Mouse (Mus musculus): ENCODE results near the gene Furin.
A peak's percentile ranks its signal among the peaks of the same experiment; 100 is the strongest.
"Not testable (repeated sequence)": the region's sequence is repeated elsewhere in the genome, so short reads cannot be mapped to it uniquely, and the experiment has no call there.

Furin gene

GRCm38 (mm10) chr7:80401041-80401859 lies 4.0 kb downstream of the Furin start:
- no peak for DNase-seq (ENCODE audit: low spot score in 2 of 2)

DNA sequence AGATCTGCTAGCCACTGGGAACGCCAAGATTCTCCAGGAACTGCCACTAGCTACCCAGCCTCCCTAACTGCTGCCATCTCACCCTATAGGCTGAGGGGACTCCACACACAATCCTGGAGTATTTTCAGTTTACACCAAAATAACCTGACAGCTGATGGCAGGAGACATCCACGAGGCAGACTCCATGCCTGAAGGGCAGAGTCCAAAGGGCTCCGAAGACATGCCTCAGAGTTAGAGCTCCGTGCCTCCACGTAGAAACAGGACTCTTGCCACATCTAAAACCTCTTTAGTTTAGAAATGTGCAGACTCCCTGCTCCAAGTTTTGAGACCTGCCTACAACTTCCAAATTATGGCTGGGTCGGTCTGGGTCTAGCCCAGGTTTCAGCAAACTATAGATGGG lies 4.7 kb downstream of the Furin start:
- DNase-seq (ENCODE audit: low spot score in 2 of 2) = no peak

DNA sequence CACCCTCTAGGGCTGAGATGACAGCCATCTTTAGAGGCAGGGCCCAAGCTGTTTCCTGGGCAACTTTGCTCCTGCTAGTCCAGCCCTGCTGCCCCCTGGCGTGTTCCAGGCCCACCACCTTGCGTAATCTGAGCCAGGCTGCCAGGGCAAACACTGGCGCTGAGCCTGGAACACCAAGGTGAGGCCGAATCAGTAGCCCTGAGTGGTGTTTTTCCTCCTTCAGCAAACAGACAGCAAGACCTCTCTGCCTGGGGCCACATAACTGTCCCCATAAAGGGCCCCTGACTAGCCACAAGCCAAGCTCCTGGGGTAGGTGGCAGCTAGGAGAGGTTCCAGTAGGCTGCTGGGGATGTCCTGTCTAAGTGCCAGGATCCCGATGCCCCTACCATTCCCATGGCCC lies 5.1 kb downstream of the Furin start:
- no peak for DNase-seq (ENCODE audit: low spot score in 2 of 2)

- no peak for DNase-seq (ENCODE audit: low spot score in 2 of 2)
These were observed 6.4 kb downstream of the Furin start for GRCm38 (mm10) chr7:80398654-80399444.

GRCm38 (mm10) chr7:80397986-80398385 lies 7.2 kb downstream of the Furin start:
- no peak for DNase-seq (ENCODE audit: low spot score in 2 of 2)

- DNase-seq (ENCODE audit: low spot score in 2 of 2) = not testable (repeated sequence)
These were observed 8.8 kb downstream of the Furin start for GRCm38 (mm10) chr7:80396427-80396826.

DNA sequence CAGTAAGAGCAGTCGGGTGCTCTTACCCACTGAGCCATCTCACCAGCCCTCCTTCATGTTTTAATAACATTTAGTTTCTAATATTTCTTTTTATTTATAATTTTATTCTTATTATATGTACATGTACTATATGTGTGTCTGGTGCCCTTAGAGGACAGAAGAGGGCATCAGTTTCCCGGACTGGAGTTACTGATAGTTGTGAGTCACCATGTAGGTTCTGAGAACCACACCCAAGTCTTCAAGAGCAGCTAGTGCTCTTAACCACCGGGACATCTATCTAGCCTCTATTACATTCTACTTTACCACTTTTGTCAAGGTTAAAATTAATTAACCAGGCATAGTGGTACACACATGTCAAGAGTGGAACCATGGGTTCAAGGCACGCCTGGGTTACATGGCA lies 10.6 kb downstream of the Furin start:
- no peak for DNase-seq (ENCODE audit: low spot score in 2 of 2)

- no peak for DNase-seq (ENCODE audit: low spot score in 2 of 2)
These were observed 13.1 kb downstream of the Furin start for GRCm38 (mm10) chr7:80392119-80392518.

DNA sequence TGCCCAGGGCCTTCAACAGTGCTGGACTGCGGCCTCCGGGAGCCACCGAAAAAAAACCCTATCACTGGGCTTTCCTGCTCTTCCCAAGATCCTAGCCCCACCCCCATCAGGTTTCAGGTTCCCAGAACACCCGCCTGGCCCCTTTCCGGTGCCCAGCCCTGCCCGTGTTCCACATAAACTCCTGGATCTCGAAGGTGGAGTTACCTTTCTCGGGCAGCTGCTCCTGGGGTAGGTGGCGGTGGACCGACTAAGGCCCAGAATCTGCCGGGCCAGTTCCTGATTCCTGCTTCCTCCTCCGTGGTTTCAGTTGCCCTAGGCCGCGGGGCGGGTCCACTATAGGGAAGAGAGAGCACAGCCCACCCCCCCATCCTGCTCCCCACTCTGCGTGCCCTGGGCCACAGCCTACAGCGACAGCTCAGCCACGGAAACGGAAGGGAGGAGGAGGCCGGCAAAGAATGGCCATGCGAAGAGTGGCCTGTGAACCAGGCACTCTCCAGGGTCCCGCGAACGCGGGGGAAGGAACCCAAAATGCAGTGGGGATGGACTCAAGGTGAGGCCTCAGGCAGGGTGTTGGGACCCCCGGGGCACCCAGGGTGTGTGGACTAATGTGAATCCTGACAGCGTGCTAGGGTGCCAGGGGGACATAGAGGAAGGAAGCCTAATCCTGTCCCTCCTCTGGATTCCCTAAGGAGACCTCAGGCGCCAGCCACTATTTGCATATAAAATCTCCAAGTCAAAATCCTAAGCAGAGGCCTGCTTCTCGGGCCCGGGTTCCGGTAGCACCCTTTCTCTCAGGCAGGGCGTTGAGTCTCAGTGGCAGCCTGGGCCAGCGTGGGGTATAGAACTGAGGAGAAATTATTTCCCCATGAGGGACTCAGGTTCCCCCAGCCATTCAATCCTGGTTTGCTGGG lies 17.3 kb downstream of the Furin start, which contains the start of gene Fes:
Gene Fes (minus strand): TSS at position 314 of the 911 bp plus-strand sequence.
- peak in 1 of 2 experiments; percentile 56 for DNase-seq (ENCODE audit: low spot score in 2 of 2)

DNA sequence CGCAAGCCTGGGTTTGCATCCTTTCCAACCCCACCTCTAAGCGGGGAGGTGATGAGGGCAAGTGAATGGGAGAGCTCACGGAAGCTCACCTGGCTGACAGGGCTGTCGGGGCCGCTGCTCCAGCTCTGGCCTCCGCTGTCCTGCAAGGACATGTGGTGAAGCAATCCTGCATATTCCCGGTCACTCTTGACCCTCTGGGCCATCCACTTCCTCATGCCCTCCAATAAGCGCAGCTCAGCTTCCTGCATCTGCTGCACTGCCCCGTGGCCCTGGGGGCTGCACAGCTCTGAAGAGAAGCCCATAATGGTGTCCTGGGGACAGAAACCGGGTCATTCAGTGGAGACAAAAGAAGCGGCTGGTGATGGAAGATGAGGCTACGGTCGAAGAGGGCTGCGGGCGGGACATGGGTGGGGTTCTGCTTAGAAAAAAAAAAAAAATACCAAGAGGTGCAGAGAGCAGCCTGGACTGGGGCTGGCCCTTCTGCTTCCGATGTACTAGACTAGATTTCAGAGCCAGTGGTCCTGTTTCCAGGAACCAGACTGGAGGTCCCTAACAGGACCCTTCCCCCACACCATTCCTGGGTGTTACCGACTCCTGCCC lies 18.1 kb downstream of the Furin start:
- DNase-seq (ENCODE audit: low spot score in 2 of 2) = no peak

GRCm38 (mm10) chr7:80386235-80386930 lies 18.9 kb downstream of the Furin start:
- peak; percentile 80 to 93 for DNase-seq (ENCODE audit: low spot score in 2 of 2)

- no peak for DNase-seq (ENCODE audit: low spot score in 2 of 2)
These were observed 22.3 kb downstream of the Furin start for GRCm38 (mm10) chr7:80382919-80383318.

DNA sequence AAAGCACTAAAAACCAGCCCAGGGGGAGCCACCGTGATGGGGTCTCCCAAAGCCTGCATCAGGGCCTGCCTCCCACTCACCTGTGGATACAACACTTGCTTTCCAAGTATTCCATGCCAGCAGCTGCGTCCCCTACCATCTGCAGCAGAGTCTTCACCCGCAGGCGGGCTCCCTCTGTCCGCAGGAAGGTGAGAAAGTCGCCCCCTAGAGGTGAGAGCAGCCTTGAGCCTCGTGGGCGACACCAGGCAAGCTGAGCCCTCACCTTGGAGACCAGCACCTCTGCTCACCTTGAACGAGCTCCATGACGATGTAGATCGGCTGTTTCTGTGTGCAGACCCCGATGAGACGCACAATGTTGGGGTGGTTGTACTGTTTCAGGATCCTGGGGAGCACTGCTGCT lies 25.7 kb downstream of the Furin start:
- no peak for DNase-seq (ENCODE audit: low spot score in 2 of 2)

DNA sequence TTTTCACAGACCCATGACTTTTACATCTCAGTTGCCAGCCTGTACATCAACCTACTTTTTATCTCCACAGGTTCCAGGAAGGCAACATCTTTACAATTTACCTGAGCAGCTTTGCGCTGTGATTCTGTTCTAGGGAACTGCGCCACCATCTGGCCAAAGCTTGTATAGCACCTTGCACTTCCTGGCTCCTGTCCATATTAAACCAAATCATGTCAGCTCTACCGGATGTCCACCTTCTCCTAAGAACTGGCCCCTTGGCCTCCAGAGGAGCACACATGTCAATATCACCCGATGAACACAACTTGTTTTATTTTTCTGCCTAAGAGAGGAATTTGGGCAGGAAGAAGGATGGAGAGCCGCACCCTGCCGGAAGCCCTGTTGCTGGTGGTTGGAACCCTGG lies 27.8 kb downstream of the Furin start:
- DNase-seq (ENCODE audit: low spot score in 2 of 2) = peak in 1 of 2 experiments; percentile 78

DNA sequence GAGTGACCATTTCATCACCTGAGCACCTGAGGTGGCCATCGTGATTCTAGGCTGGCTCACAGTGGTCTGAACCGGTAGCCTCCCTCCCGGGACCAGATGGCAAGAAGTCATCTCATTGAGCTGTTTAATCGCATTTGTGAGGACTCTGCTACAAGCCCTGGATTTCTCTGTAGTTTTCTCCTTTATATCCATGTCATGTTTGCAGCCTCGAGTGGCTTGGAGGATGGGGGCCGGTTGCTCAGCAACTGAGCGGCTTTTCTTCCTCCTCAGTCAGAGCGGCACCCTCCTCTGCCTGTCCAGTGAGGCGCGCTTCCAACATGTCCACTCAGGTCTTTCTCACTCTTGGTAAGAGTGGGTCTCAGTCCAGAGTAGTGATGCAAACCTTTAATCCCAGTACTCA lies 29.0 kb downstream of the Furin start:
- DNase-seq (ENCODE audit: low spot score in 2 of 2) = no peak

DNA sequence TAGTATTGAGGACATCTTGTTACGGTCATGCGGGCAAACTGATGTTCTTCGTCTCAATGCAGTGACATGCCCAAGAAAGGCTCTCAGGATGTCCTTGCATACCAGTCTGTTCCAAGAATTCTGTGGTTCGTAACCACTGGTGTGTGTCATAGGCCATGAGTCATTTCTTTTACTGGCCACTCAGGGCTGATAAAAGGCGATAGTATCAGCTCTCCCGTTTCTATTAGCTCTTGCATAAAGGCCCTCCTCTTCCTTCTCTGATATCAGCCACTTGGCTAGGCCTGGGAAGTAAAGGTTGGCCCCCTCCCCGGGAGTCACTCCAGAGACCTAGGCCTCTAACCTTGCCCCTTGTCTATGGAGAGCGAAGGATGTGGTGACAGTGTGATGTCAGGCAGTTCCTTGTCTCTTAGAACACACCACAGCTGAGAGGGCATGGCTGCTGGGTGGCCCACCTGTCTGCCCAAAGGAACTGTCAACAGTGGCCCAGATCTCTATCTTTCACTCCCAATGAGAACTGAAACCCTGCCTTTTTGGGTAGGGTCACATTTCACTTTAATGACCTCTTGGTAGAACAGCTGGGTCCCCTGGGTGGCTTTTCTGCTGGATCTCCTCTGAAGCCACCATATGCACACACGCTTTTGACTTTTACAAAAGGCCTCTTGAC lies 29.7 kb downstream of the Furin start:
- no peak for DNase-seq (ENCODE audit: low spot score in 2 of 2)

DNA sequence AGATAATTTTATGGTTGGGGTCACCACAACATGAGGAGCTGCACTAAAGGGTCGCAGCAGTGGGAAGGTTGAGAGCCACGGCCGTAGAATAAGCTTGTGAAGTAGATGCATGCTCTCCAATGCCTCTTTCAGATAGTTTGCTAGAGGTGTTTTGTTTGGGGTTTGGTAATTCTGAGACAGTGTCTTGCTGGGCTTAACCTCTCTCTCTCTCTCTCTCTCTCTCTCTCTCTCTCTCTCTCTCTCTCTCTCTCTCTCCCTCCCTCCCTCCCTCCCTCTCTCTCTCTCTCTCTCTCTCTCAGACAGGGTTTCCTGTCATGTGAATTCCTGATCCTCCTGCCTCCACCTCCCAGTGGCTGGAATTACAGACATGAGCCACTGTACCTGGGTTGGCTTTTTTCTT lies 30.5 kb downstream of the Furin start:
- DNase-seq (ENCODE audit: low spot score in 2 of 2) = no peak

DNA sequence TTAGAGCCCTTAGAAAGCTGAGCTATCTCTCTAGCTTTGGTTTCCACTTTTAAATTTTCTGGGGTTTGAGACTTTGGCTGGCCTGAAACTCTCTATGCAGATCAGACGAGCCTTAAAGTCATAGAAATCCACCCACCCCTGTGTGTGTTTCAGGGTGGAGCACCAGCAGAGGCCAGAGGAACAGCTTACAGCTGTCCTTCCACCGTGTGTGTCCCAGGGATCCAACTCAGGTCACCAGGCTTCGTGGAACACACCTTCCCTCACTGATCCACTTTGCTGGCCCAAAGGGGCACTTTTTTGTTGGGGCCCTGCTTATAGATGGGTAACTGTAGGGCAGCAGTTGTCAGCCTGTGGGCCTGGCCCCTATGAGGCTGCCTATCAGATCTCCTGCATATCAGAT lies 31.0 kb downstream of the Furin start:
- no peak for DNase-seq (ENCODE audit: low spot score in 2 of 2)

DNA sequence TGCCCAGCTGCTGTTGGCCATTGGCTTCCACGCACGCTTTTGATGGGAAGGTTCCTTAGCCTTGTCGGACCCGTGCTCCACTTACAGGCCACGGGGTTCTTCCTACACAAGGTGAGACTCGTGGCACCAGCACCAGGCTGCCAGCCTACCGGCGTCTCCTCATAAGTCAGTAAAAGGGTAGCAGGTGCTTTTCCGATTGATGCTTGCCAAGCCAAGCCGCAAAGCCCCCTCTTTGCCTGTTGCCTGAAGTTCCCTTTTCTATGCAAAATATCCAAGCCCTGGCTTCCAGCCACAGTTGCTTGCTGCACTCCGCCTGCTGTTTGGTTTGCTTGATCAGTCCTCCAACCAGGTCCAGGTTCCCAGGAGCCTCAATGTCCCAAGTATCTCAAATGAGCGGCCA lies 31.4 kb downstream of the Furin start:
- no peak for DNase-seq (ENCODE audit: low spot score in 2 of 2)

DNA sequence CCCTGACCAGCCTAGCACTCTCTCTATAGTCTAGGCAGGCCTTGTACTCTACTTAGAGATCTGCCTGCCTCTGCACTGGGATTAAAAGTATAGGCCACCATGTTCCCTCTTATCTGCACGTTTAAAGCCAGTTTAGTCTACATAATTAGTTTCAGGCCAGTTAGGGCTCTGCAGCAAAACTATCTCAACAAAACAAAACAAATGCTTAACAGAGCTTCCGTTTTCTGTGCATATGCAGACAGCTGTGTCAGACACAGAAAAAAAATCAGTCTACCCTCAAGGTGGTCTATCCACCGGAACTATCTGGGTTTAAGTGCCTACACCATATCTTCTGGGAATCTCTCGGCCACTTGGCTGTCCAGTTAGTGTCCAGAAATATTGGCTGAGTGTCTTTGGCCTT lies 31.9 kb downstream of the Furin start:
- DNase-seq (ENCODE audit: low spot score in 2 of 2) = no peak

Measured in urinary bladder, postnatal 4 days (tissue).